Mouse (Mus musculus) neural tube, embryonic 13.5 days (tissue): Measurements from ENCODE around the gene Setmar. TPM values are rescaled to one million over a fixed set of nuclear protein-coding genes. Genes with fewer than 3 reads are reported as not detected.

Experiments used
- ATAC-seq: fragments of 200-750 bp; cut with Nextera tagmentation; 2 replicates; pipeline ENCODE4 v1.8.0; 2017; ENCODE audit warnings: low read depth, mild to moderate bottlenecking, moderate TSS enrichment, moderate library complexity
- H3K27ac ChIP-seq: fragments of 300-500 bp; sonication (generic); replicated peaks from 2 replicates; pipeline ENCODE4 v1.5.1; 2015; ENCODE audit warnings: moderate library complexity, mild to moderate bottlenecking, inconsistent platforms
- H3K27me3 ChIP-seq: fragments of 300-500 bp; sonication (generic); 2 replicates; pipeline ENCODE4 v1.6.1; 2015; ENCODE audit warnings: mild to moderate bottlenecking, inconsistent platforms
- H3K36me3 ChIP-seq: fragments of 300-500 bp; sonication (generic); 2 replicates; pipeline ENCODE4 v1.6.1; 2015; ENCODE audit warnings: mild to moderate bottlenecking, inconsistent platforms
- H3K4me1 ChIP-seq: fragments of 300-500 bp; sonication (generic); replicated peaks from 2 replicates; pipeline ENCODE4 v1.6.1; 2015; ENCODE audit warnings: inconsistent platforms
- H3K4me2 ChIP-seq: fragments of 300-500 bp; sonication (generic); 2 replicates; pipeline ENCODE4 v1.6.1; 2015; ENCODE audit warnings: inconsistent platforms, mild to moderate bottlenecking, moderate library complexity
- H3K4me3 ChIP-seq: fragments of 300-500 bp; sonication (generic); 2 replicates; pipeline ENCODE4 v1.5.1; 2015; ENCODE audit warnings: mild to moderate bottlenecking, inconsistent platforms
- H3K9ac ChIP-seq: fragments of 300-500 bp; sonication (generic); 2 replicates; pipeline ENCODE4 v1.6.1; 2015; ENCODE audit warnings: moderate library complexity, mild to moderate bottlenecking, inconsistent platforms
- H3K9me3 ChIP-seq: fragments of 300-500 bp; sonication (generic); 2 replicates; pipeline ENCODE4 v1.6.1; 2016; ENCODE audit warnings: inconsistent platforms
- WGBS: fragments of 180-500 bp; shearing (Covaris S2); methylation state at CpG from one replicate; pipeline ENCODE4 v1.1.7; 2015; 5-methylcytosine and 5-hydroxymethylcytosine counted together
- polyA plus RNA-seq: library from polyadenylated mRNA; unstranded; fragments of >200 nt; fragmentation: Nextera tagmentation; extraction: Ambion mirVana; gene quantifications from 2 replicates; pipeline ENCODE4 v1.2.1, GENCODE M21; 2015

Gene Setmar
- polyA plus RNA-seq, 1 experiment from 2014 or later, result 8.7 TPM

DNA sequence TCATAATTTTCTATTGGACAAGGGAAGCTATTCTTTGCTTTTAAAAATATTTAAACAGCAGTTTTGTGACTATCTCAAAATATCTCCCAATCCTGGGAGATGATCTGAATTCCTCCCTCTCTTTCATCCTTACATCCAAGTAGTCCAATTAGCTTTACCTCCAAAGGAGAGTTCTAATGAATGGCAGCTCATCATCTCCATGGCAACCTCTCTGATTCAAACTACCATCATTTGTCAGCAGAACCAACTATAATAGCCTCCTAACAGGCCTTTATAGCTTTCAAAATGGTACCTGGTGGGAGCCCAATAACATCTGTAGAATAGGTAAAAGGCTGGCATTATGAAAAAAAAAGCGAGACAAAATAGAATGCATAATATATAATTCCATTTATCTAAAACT is 60.6 kb downstream of the Setmar start:
- ATAC-seq, result no peak
- H3K4me2 ChIP-seq, result no peak overlapping the region
- no peaks in the 10 kb centered on the region for H3K9me3 ChIP-seq
- no peaks in the 10 kb centered on the region for H3K36me3 ChIP-seq
- no peak overlapping the region for H3K4me3 ChIP-seq
- H3K9ac ChIP-seq, result no peak overlapping the region
- no peak overlapping the region for H3K27ac ChIP-seq
- no peaks in the 10 kb centered on the region for H3K27me3 ChIP-seq
- 74% methylated on average over 1 of the region's 1 CpGs for WGBS
- no peaks in the 10 kb centered on the region for H3K4me1 ChIP-seq

DNA sequence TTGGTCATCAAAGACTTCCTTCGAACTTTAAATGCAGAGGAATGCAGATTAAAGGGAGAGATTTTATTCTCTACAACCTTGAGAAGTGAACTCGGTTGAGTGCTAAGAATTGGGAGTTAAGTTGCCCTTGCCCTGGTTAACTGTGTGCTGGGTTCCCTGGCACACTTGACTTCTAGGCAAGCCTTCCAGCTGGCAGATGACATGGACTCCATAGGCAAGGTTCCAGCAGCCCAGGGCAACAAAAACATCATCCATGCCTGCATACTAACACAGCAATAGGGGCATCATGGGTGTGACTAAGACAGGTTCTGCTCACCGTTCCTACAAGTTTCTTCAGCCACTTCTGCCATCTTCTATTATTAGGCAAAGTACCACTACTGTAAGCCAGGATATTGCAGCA is 61.8 kb downstream of the Setmar start:
- Histone ChIP-seq H3K4me2 (no peak overlapping the region), H3K9ac (no peak overlapping the region), H3K9me3 (no peaks in the 10 kb centered on the region), H3K27me3 (no peaks in the 10 kb centered on the region), H3K27ac (no peak overlapping the region), H3K4me1 (no peaks in the 10 kb centered on the region), H3K4me3 (no peak overlapping the region), H3K36me3 (no peaks in the 10 kb centered on the region)
- 89% methylated on average over 3 of the region's 3 CpGs for WGBS
- ATAC-seq, result no peak

Other genes starting within 250 kb of the Setmar start
- gene Sumf1, start 120.5 kb downstream of the Setmar start, polyA plus RNA-seq, result 11.2 and 12.0 TPM in 2 replicates
- 4.2 and 4.6 TPM in 2 replicates for gene Itpr1, start 148.1 kb downstream of the Setmar start, polyA plus RNA-seq